Mouse (Mus musculus) layer of hippocampus, adult 9-10 months (tissue): ENCODE measurements around the gene Foxe1.

ENCODE experiments used
- DNase-seq: peaks from one replicate; pipeline ENCODE4 v3.0.0; 2022; ENCODE audit warnings: low spot score

Gene Foxe1

DNA sequence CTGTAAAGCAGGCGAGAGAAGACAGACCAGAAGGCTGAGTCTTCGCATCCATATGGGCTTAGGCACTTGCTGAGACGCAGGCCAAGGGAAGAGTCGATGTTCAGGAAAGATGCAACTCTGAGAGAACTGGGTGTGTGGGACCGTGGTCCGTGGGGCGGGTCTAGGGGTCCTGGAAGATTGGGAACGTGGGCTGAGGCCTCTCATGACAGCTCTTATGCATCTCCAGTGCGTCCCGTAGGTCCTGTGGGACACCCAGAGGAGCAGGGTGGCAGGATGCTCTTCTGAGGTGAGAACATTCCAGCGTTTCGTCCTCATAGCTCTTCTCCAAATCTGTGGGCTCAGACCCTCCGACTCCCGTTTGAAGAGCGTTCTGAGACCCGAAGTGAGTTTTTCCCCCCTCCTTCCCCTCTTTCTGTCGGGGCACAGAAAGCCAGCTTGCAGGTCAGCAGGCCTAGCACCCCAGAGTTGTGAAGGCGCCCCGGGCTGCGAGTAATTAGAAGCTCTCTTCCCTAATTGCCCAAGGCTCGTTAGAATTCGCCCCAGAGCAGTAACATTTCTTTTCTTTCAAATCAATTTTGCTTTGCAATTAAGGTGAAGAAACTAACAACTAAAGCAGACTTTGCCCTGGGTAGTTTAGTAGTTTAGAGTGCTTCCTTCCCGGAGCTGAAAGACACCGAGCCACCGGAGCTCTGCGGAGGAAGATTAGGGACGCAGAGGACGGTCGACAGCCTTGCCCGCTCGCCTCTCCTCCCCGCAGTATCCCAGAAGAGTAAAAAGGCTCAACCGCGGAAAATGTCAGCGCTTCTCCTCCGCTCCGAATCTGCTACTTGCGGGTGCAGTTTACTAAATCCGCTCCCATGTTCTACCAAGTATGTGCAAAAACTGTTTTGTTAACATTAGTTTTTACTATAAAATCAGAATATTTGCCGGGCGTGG lies 4.4 kb downstream of the Foxe1 start:
- DNase-seq, result no peak

GRCm38 (mm10) chr4:46348897-46349296 lies 5.5 kb downstream of the Foxe1 start:
- no peak for DNase-seq

GRCm38 (mm10) chr4:46349530-46349929 lies 6.1 kb downstream of the Foxe1 start:
- DNase-seq, result no peak

GRCm38 (mm10) chr4:46353045-46353444 lies 9.6 kb downstream of the Foxe1 start:
- DNase-seq, result no peak

DNA sequence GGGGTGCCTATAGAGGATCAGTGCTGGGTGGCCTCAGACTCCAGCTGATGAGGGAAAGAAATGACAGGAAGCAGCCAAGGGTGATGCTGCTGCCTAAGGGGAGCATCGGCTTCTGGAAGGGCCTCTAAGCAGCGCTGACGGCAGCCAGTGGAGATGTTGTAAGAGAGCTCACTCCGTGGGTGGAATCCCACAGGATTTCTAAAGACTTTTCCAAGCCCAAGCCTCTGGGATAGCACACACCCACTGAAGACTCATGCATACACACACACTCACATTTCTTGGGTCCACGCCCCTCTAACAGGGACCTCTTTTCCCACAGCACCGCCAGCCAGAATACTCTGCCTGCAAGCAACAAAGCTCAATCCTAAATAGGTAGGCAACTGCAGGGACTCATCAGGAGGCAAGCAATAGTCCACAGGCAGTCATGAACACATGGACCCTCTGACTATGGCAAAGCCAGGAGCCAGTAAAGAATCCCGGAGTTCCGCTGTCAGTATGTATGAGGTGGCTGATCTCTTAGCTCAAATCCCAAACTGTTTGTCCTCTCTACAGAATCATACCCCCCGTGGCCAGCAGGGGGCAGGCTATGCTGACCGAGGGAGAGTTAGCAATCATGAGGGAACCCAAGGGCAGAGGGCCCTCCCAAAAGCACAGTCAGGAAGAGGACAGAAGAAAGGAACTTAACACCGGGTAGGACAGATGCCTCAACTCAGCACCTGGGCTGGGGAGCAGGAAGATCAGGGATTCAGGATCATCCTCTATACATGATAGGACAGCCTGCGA lies 13.1 kb downstream of the Foxe1 start:
- DNase-seq, result no peak

DNA sequence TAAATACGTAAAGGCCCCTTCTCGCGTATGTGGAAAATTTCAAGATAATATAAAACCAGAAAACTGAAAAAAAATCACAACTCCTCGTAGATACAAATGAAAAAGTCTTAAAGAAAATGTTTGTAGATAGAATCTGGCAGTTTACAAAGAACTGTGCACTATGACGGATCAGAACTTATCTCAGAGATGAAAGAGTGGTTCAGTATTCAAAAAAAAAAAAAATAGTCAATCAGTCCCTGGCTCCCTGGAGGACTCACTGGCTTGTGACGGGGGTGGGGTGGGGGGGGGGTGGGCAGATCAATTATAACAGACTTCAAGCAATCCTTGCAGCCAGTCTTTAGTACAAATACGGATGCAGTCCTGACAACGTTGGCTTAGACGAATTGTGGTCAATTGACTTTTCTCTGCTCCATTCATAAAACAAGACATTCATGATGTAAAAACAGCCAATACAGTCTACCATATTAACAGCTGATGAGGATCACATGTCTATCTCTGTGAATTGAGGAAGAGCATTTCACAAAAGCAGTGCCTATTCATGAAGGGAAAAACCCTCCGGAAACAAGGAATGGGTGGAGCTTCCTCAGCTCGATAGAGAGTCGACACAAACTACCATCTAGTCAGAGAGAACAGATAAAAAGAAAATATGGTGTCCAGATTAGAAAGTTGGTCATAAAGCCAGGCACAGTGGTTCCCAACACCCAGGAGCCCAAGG lies 16.3 kb downstream of the Foxe1 start:
- DNase-seq, result no peak

- DNase-seq, result no peak
Measured at GRCm38 (mm10) chr4:46361258-46361657, 17.8 kb downstream of the Foxe1 start.

GRCm38 (mm10) chr4:46364360-46364759 lies 21.0 kb downstream of the Foxe1 start:
- DNase-seq, result no peak

DNA sequence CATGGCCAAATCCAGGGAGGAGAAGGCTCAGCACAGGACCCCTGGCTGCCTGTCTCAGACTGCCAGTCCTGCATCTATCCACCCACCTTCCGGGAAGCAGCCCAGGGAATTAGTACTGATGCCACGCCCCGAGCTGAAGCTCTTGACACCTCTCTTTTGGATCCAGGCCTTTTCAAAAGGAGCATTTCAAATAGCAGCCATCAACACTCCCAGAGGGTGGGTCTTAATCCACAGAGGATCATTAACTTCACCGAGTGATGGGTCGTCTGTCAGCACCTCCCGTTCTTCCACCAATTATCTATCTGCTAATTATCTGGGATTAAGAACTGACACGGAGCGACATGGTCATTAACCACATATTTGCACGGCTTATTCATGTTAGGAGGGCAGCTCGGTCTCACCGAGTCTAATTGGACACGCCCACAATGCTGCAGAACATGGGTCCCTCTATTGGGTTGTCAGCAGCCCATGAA lies 24.1 kb downstream of the Foxe1 start:
- no peak for DNase-seq

DNA sequence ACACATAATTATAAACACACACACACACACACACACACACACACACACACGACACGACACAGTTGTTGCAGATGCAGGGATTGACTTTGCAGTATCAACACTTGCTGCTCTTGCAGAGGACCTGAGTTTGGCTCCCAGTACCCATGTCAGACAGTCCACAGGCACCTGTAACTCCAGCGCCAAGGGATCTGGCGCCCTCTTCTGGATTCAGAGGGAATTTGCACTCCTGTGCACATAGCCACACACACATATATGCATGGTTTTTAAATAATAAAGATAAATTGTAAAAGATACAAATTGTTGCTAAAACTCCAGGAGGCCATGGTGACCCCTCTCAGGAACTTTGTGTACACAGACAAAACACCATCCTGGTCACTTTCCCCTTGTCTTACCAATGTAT lies 25.7 kb downstream of the Foxe1 start:
- DNase-seq, result no peak

DNA sequence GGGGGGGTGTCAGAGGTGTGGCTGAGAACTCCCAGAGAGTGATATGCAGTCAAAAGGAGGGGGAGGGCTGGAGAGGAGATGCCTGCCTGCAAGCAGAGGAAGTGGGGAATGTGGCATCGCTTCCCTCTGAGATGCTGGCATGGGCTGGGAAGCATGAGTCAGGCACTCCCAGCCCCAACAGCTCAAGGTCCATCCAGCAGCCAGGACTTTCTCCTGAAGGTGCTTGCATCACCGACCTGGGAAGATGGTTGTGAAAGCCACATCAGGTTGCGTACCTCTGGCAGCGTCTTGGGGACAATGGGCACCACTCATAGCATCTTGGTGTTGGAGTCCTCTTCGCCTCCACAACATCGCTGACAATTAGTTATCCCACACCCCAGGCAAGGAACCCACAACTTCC lies 27.0 kb downstream of the Foxe1 start:
- DNase-seq, result no peak

GRCm38 (mm10) chr4:46371030-46371429 lies 27.6 kb downstream of the Foxe1 start:
- no peak for DNase-seq

GRCm38 (mm10) chr4:46374455-46374854 lies 31.0 kb downstream of the Foxe1 start:
- DNase-seq, result no peak

- DNase-seq, result peak; percentile 59
Measured at GRCm38 (mm10) chr4:46374869-46375368, 31.5 kb downstream of the Foxe1 start.

DNA sequence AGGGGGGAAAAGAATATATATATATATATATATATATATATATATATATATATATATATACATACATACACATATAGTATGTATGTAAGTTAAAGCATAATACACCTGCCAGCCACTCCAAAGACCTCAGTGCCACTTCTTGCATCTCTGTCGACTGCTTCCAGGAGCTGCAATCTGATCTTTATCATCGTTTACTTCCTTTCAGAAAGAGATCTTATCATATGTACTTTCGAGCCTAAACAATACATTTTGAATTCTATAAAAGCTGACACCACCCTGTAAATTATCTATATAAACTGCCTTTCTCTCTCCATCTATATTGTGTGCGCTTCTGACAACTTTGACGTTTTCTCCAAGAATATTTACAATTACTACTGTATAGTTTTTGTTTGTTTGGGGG lies 45.1 kb downstream of the Foxe1 start:
- no peak for DNase-seq

GRCm38 (mm10) chr4:46389013-46389611 lies 45.7 kb downstream of the Foxe1 start, which contains the start of gene Trmo:
Gene Trmo (minus strand): TSS chr4:46389437.
- peak; percentile 86 for DNase-seq

DNA sequence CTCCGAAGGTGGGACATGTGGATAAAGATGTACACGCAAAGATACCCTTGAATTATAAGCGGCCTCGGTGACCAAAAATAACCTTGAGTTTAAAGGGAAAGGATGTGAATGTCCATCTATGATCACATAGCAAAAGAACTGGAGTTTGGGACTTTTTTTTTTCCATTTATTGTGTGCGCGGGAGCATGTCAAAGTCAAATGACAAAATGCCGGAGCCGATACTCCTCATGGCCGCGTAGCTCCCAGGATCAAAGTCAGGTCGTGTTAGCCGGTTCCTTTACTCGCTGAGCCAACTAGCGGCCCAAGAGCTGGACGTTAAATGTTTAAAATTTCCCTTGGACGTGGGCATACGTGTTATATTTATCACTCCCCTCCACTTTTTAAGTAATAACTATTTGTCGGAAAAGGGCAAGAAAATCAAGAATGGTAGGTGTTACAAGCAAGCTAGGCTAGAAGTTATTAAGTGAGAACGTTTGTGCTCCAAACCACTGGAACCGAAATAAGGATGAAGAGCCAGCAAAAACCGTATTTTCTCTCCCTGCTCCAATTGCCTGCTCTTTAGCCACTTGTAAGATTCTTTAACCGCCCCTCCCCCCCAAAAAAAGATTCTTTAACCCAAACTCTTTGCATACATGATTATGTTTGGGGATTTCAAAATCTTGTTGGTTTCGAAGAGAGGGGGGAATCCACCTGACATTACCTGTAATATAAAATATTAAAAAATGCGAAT lies 46.4 kb downstream of the Foxe1 start:
- no peak for DNase-seq

GRCm38 (mm10) chr4:46390390-46390970 lies 47.1 kb downstream of the Foxe1 start:
- DNase-seq, result peak; percentile 72

DNA sequence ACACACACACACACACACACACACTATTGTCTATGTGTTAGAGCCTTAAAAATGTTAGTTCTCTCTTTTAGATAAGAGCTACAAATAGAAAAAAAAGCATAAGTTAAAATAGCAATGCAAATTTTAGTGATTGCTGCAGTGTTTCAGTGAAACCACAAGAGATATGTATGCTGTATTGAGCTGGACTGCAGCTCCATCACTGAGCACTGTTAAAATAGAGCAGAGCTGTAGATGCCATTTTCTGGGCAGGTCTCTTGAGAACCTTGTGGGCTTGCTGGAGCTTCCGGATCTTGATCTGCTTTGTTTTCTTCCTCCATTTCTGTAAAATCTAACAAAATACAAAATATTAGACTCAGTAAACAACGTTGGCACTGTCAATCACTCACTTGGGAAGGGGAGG lies 51.0 kb downstream of the Foxe1 start:
- no peak for DNase-seq

GRCm38 (mm10) chr4:46395736-46396135 lies 52.3 kb downstream of the Foxe1 start:
- DNase-seq, result no peak
